Mouse (Mus musculus) heart, embryonic 10.5 days (tissue): ENCODE measurements around the gene Gprasp1. TPM values are rescaled to one million over a fixed set of nuclear protein-coding genes. Genes with fewer than 3 reads are reported as not detected.
"Not testable (repeated sequence)": the region's sequence is repeated elsewhere in the genome, so short reads cannot be mapped to it uniquely, and the experiment has no call there.

ENCODE experiments used
- DNase-seq: peaks from one replicate; pipeline ENCODE4 v3.0.0-alpha.2; 2017; ENCODE audit warnings: low spot score
- H3K27ac ChIP-seq: fragments of 300-500 bp; sonication (generic); 2 replicates; pipeline ENCODE4 v1.5.1; 2016; ENCODE audit warnings: mild to moderate bottlenecking
- H3K27me3 ChIP-seq: fragments of 300-500 bp; sonication (generic); 2 replicates; pipeline ENCODE4 v1.6.1; 2016; ENCODE audit warnings: mild to moderate bottlenecking; ENCODE audit not compliant: poor library complexity, insufficient read depth, severe bottlenecking
- H3K36me3 ChIP-seq: fragments of 300-500 bp; sonication (generic); 2 replicates; pipeline ENCODE4 v1.6.1; 2016; ENCODE audit warnings: mild to moderate bottlenecking, moderate library complexity
- H3K4me1 ChIP-seq: fragments of 300-500 bp; sonication (generic); 2 replicates; pipeline ENCODE4 v1.6.1; 2016; ENCODE audit warnings: mild to moderate bottlenecking
- H3K4me3 ChIP-seq: fragments of 300-500 bp; sonication (generic); 2 replicates; pipeline ENCODE4 v1.5.1; 2016; ENCODE audit warnings: mild to moderate bottlenecking, moderate library complexity
- H3K9me3 ChIP-seq: fragments of 300-500 bp; sonication (generic); 2 replicates; pipeline ENCODE4 v1.6.1; 2016; ENCODE audit warnings: mild to moderate bottlenecking, moderate library complexity
- WGBS: fragments of 180-500 bp; shearing (Covaris S2); methylation state at CpG from one replicate; pipeline ENCODE4 v1.1.7; 2016; 5-methylcytosine and 5-hydroxymethylcytosine counted together
- polyA plus RNA-seq: library from polyadenylated mRNA; unstranded; fragments of >200 nt; fragmentation: Nextera tagmentation; extraction: Ambion mirVana; gene quantifications from 2 replicates; pipeline ENCODE4 v1.2.1, GENCODE M21; 2016

Gene Gprasp1
- polyA plus RNA-seq, result 40.7 TPM in 2 replicates

GRCm38 (mm10) chrX:135742304-135743055 is at the start of gene Gprasp1, which contains the start of gene Armcx5:
Gene Gprasp1, plus strand, starts transcription at chrX:135742733.
Gene Armcx5, plus strand, starts transcription at chrX:135742733.
- Histone ChIP-seq H3K27me3 (0 out of 2 replicates have a peak, but pooled peaks cover 7% of the 10 kb centered on the region), H3K4me3 (peak within 1 kb of the TSS; percentile 68), H3K9me3 (no peaks in the 10 kb centered on the region), H3K27ac (peak within 1 kb of the TSS; percentile 87), H3K4me1 (no peaks in the 10 kb centered on the region), H3K36me3 (peaks cover 8% of the 10 kb centered on the region; the same call in 1 of the 2 replicates)
- 19% methylated on average over 48 of the region's 48 CpGs for WGBS
- peak; percentile 92 for DNase-seq

DNA sequence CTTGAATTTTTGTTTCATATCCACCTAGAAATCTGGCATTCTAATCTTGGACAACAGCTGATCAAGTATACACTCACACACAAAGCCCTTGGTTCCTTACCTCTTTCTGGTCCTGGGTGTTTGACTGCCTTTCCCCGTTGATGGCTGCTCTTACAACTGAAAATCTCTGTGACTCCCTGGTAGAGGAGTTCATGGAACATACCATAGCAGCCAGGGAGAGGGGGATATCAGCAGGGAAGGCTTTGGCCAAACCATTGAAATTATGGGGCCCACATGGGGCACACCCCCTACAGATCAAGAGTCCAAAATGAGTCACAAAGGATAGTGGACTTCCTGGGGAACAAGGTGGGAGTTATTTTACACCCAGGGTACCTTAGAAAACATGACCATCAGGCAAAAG is 48.9 kb upstream of the Gprasp1 start, which contains the start of gene Tcp11x2:
TSS of gene Tcp11x2 (minus strand) at position 158 of the 400 bp plus-strand sequence.
- Histone ChIP-seq H3K9me3 (no peaks in the 10 kb centered on the region), H3K27me3 (peaks cover 11% of the 10 kb centered on the region; the same call in 1 of the 2 replicates), H3K36me3 (no peaks in the 10 kb centered on the region), H3K4me1 (no peaks in the 10 kb centered on the region), H3K27ac (no peak within 1 kb of the TSS), H3K4me3 (no peak within 1 kb of the TSS)
- 58% methylated on average over 1 of the region's 1 CpGs for WGBS
- DNase-seq, result no peak

DNA sequence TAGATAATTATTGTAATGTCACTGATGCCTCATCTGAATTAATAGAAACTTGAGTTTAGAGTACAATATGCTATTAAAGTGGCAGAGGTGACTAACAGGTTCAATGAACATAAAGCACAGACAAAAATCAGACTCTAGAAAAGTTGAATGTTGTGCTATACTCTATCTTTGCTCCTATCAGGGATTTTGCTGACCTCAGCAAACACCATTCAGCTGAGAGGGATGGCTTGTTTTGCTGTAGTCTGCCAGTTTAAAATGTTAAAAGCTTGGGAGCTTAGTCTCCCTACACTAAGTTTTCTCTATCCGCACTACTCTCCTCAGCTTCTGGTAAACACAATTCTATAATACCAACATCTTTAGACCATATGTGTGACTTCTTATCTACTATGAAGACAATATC is 39.4 kb upstream of the Gprasp1 start:
- 88% methylated on average over 1 of the region's 1 CpGs for WGBS
- no peaks in the 10 kb centered on the region for H3K4me1 ChIP-seq
- H3K9me3 ChIP-seq, result no peaks in the 10 kb centered on the region
- H3K27ac ChIP-seq, result no peak overlapping the region
- no peak overlapping the region for H3K4me3 ChIP-seq
- no peak for DNase-seq
- no peaks in the 10 kb centered on the region for H3K27me3 ChIP-seq
- no peaks in the 10 kb centered on the region for H3K36me3 ChIP-seq

GRCm38 (mm10) chrX:135704349-135704748 is 38.2 kb upstream of the Gprasp1 start:
- no peak for DNase-seq
- no peaks in the 10 kb centered on the region for H3K9me3 ChIP-seq
- H3K4me1 ChIP-seq, result no peaks in the 10 kb centered on the region
- H3K27ac ChIP-seq, result no peak overlapping the region
- no peak overlapping the region for H3K4me3 ChIP-seq
- no peaks in the 10 kb centered on the region for H3K27me3 ChIP-seq
- WGBS, result 43% methylated on average over 2 of the region's 2 CpGs
- no peaks in the 10 kb centered on the region for H3K36me3 ChIP-seq

DNA sequence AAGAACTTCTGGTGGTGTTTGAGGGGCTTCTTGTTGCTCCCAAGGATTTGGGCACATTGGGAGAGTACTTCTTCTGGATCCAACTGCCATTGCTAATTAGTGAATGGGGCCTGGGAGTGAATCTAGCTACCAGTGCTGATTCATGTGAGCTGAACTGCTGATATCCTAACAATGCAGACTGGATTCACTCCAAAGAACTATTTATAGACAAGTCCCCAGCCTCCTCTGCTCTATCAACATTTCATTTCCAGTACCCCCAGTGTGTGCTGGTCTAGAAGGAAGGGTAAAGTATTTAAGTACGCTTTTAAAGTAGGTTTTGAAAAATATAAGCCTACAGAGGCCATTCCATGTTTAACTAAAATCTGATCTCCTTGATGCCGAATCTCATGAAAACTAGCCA is 29.7 kb upstream of the Gprasp1 start:
- no peaks in the 10 kb centered on the region for H3K36me3 ChIP-seq
- 69% methylated on average over 2 of the region's 2 CpGs for WGBS
- no peaks in the 10 kb centered on the region for H3K9me3 ChIP-seq
- no peaks in the 10 kb centered on the region for H3K4me1 ChIP-seq
- no peak overlapping the region for H3K4me3 ChIP-seq
- DNase-seq, result no peak
- no peak overlapping the region for H3K27ac ChIP-seq
- no peaks in the 10 kb centered on the region for H3K27me3 ChIP-seq

GRCm38 (mm10) chrX:135725161-135725560 is 17.4 kb upstream of the Gprasp1 start, which contains the start of gene Tmsb15a:
Gene Tmsb15a, minus strand, starts transcription at chrX:135725261.
- Histone ChIP-seq H3K4me3 (no peak within 1 kb of the TSS), H3K27me3 (peaks cover 15% of the 10 kb centered on the region; the same call in 1 of the 2 replicates), H3K4me1 (no peaks in the 10 kb centered on the region), H3K9me3 (no peaks in the 10 kb centered on the region), H3K27ac (no peak within 1 kb of the TSS), H3K36me3 (no peaks in the 10 kb centered on the region)
- WGBS, result 75% methylated on average over 10 of the region's 10 CpGs
- no peak for DNase-seq

DNA sequence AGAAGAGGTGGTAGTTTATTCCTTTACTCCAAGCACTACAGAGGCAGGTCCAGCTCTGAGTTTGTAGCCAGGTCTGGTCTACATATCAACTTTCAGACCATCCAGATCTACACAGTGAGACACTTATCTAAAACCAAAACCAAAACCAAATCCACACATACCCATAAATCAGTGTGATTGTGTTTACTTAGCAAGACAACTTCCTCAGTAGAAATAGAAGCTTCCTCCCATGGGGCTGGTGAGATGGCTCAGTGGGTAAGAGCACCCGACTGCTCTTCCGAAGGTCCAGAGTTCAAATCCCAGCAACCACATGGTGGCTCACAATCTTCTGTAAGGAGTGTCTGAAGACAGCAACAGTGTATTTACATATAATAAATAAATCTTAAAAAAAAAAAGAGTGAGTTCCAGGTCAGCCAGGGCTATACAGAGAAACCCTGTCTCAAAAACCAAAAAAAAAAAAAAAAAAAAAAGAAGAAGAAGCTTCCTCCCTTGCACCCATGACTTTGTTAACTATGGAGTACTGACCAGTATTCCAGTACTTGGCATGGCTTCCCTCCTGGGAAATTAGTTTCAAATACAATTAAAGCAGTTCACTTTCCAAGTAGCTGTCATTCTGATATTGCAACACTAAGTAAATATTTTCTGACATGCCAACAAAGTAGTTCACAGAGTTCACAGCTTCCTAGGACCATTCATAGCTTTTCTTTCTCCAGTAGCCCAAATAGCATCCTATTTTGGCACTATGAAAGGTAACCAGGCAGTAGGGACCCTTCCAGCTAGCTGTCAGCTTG is 3.6 kb upstream of the Gprasp1 start:
- Histone ChIP-seq H3K4me1 (no peaks in the 10 kb centered on the region), H3K9me3 (no peaks in the 10 kb centered on the region)
- 85% methylated on average over 2 of the region's 2 CpGs for WGBS

GRCm38 (mm10) chrX:135743056-135743355 is 473 bp downstream of the Gprasp1 start:
- no peak for DNase-seq
- 19% methylated on average over 7 of the region's 7 CpGs for WGBS
- peak overlapping the region; percentile 68 for H3K4me3 ChIP-seq
- H3K27ac ChIP-seq, result peak overlapping the region; percentile 87
- peaks cover 8% of the 10 kb centered on the region; the same call in 1 of the 2 replicates for H3K36me3 ChIP-seq
- H3K9me3 ChIP-seq, result no peaks in the 10 kb centered on the region
- no peaks in the 10 kb centered on the region for H3K4me1 ChIP-seq
- H3K27me3 ChIP-seq, result 0 out of 2 replicates have a peak, but pooled peaks cover 7% of the 10 kb centered on the region

More for the DNA sequence above, 3.6 kb upstream of the Gprasp1 start:
- H3K36me3 ChIP-seq, result no peaks in the 10 kb centered on the region
- no peak for DNase-seq
- H3K4me3 ChIP-seq, result no peak overlapping the region
- H3K27me3 ChIP-seq, result 0 out of 2 replicates have a peak, but pooled peaks cover 7% of the 10 kb centered on the region
- no peak overlapping the region for H3K27ac ChIP-seq

DNA sequence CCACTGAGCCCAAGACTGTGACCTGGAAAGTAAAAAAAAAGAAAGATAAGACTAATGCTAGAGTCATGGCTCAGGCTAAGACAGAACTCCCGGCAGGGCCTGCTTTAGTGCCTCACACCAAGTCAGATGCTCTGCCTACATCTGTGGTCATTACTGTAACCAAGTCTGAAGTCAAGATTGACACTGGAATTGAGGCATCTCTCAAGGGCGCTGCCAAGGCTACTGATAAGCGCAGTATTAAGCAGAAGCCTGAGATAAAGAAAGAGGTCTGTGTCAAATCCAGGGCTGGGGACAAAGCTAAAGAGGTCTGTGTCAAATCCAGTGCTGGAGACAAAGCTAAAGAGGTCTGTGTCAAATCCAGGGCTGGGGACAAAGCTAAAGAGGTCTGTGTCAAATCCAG is 2.8 kb downstream of the Gprasp1 start:
- H3K4me3 ChIP-seq, H3K36me3 ChIP-seq, H3K4me1 ChIP-seq, H3K9me3 ChIP-seq, H3K27me3 ChIP-seq, DNase-seq, H3K27ac ChIP-seq: not testable (repeated sequence)
- WGBS, result 75% methylated on average over 3 of the region's 3 CpGs

DNA sequence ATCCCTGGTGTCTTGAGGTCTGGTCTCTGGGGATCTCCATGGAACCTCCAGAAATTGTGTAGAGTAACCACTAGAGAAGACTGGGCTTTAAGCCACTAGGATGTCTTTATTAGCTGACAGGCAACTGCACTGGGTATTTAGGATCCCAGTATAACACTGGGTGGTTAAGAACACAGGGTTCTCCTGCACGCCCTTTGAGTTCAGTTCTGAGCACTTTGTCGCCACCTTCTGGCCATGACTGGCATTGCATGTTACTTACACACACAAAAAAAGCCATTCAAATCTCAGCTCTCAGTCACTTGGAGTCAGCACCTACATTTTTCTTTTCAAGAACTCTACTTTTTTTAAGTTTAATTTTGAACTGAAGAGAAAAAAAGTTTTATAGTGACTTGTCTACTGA is 10.3 kb downstream of the Gprasp1 start:
- no peak overlapping the region for H3K4me3 ChIP-seq
- 3% methylated on average over 2 of the region's 2 CpGs for WGBS

DNA sequence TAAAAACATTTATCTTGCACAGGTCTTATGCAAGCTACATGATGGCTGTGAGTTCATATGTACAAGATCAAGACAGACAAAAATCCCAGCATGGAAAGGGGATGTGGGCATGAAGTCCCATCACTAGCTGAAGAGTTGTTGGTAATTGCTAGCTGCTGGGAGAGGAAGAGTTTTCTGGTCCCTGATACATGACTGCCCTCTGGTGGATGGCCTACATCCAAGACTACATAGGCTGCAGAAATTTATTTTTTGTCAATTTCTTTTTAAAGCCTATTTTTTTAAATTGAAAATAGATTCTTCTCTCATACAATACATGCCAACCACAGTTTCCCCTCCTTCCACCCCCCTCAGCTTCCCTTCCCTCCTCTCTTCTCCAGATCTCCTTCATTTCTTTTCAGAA is 19.2 kb downstream of the Gprasp1 start:
- Histone ChIP-seq H3K9me3 (no peaks in the 10 kb centered on the region), H3K4me3 (no peak overlapping the region), H3K36me3 (0 out of 2 replicates have a peak, but pooled peaks cover 9% of the 10 kb centered on the region), H3K27ac (no peak overlapping the region), H3K27me3 (no peaks in the 10 kb centered on the region), H3K4me1 (no peaks in the 10 kb centered on the region)
- DNase-seq, result no peak

More for the DNA sequence above, 10.3 kb downstream of the Gprasp1 start:
- Histone ChIP-seq H3K27ac (no peak overlapping the region), H3K27me3 (no peaks in the 10 kb centered on the region), H3K36me3 (no peaks in the 10 kb centered on the region), H3K9me3 (no peaks in the 10 kb centered on the region), H3K4me1 (no peaks in the 10 kb centered on the region)
- DNase-seq, result peak; percentile 81

DNA sequence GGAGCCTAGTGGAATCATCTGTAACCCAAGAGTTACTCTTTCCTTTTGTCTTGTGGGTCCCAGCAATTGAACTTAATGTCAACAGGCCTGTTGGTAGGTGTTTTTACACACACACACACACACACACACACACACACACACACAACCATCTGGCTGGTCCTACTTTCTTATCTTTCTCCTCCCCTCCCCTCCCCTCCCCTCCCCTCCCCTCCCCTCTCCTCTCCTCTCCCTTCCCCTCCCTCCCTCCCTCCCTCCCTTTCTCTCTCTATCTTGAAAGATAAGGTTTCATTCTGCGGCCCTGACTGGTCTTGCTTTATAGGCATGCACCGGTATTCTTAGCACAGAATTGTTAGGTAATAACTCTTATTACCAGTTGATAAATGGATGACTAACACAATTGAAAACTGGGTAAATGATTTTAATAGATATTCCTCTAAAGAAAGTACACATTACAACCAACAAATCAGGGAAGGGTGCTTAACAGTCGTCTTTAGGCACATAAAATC is 25.6 kb downstream of the Gprasp1 start:
- Histone ChIP-seq H3K4me3 (no peak overlapping the region), H3K27me3 (no peaks in the 10 kb centered on the region), H3K9me3 (no peaks in the 10 kb centered on the region), H3K36me3 (no peaks in the 10 kb centered on the region), H3K27ac (no peak overlapping the region), H3K4me1 (no peaks in the 10 kb centered on the region)
- whole genome bisulfite sequencing, result 26% methylated on average over 3 of the region's 3 CpGs
- no peak for DNase-seq

GRCm38 (mm10) chrX:135768565-135768964 is 26.0 kb downstream of the Gprasp1 start:
- H3K4me1 ChIP-seq, result no peaks in the 10 kb centered on the region
- H3K27ac ChIP-seq, result no peak overlapping the region
- 58% methylated on average over 2 of the region's 2 CpGs for WGBS
- H3K36me3 ChIP-seq, result no peaks in the 10 kb centered on the region
- no peaks in the 10 kb centered on the region for H3K27me3 ChIP-seq
- no peak for DNase-seq
- no peak overlapping the region for H3K4me3 ChIP-seq
- no peaks in the 10 kb centered on the region for H3K9me3 ChIP-seq
